Mouse (Mus musculus): ENCODE data around the gene Gm5065.

- TF ChIP-seq POLR2A (IDR thresholded peaks at IDR 0.05; ENCODE audit: control insufficient read depth, extremely low read depth, insufficient read depth, low read length, poor library complexity): no peak
- no peak for TF ChIP-seq CTCF (IDR thresholded peaks at IDR 0.05; ENCODE audit: borderline replicate concordance, control insufficient read depth, extremely low read depth, insufficient read depth, low read length, poor library complexity)
Measured at GRCm38 (mm10) chr7:5327511-5327910, 22.8 kb upstream of the Gm5065 start.

Measured in thymus, adult 2 months (tissue).